Mouse (Mus musculus) brain, embryonic 14.5 days (tissue): ENCODE measurements around the gene Mak.

Experiments
- CTCF ChIP-seq: fragments of 200-500 bp; IDR thresholded peaks from 2 replicates; pipeline ENCODE4 v1.5.1; 2012; ENCODE audit warnings: inconsistent platforms, mild to moderate bottlenecking, moderate library complexity, borderline replicate concordance; ENCODE audit not compliant: insufficient read depth, insufficient read length; ENCODE audit errors: extremely low read depth
- POLR2A ChIP-seq: fragments of 200-500 bp; IDR thresholded peaks from 2 replicates; pipeline ENCODE4 v1.6.1; 2012; ENCODE audit warnings: mild to moderate bottlenecking, inconsistent platforms, borderline replicate concordance; ENCODE audit not compliant: poor library complexity, insufficient read depth, insufficient read length, severe bottlenecking; ENCODE audit errors: extremely low read depth

GRCm38 (mm10) chr13:41018236-41018635 lies 61.3 kb downstream of the Mak start:
- TF ChIP-seq CTCF (no peak), POLR2A (no peak)
